Mouse (Mus musculus): ENCODE results near the gene Tmem240. TPM values are rescaled to one million over a fixed set of nuclear protein-coding genes. Genes with fewer than 3 reads are reported as not detected.
A peak's percentile ranks its signal among the peaks of the same experiment; 100 is the strongest.

The Tmem240 gene
- polyA plus RNA-seq, 1 experiment, result 1.2 TPM

DNA sequence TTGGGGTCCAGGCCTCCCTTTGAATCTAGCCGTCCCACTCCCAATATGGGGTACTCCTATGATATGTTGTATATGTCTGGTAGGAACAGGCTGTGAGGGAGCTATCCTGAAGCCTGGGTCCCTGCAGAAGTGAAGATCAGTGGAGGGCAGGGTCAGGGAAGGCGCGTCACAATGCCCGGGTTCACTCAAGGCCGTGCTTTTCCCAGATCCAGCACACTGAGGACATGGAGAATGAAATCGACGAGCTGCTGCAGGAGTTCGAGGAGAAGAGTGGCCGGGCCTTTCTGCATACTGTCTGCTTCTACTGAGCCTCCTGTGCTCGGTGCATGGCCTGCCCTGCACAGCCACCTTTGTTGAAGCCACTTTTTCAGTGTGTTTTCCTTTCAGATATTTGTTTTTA lies 1.3 kb upstream of the Tmem240 start:
- Histone ChIP-seq H3K4me2 (ENCODE audit: low read depth) (peak overlapping the region; percentile 71), H3K36me3 (ENCODE audit: control insufficient read depth, insufficient read depth) (peaks cover 25% of the 10 kb centered on the region), H3K27me3 (ENCODE audit: control insufficient read depth, insufficient read depth, insufficient read length) (no peaks in the 10 kb centered on the region), H3K4me3 (peak overlapping the region; percentile 69), H3K79me2 (ENCODE audit: control insufficient read depth, insufficient read depth) (peaks cover 22% of the 10 kb centered on the region), H3ac (ENCODE audit: control insufficient read depth, insufficient read length) (peak overlapping the region; percentile 64)
- TF ChIP-seq POLR2AphosphoS2 (IDR thresholded peaks at IDR 0.05; ENCODE audit: insufficient read length, low read depth), result peak; percentile 11
- TF ChIP-seq TCF12 (IDR thresholded peaks at IDR 0.05; ENCODE audit: insufficient read depth, poor library complexity, severe bottlenecking), result no peak
- TF ChIP-seq USF1 (IDR thresholded peaks at IDR 0.05; ENCODE audit: low read depth), result no peak
- TF ChIP-seq MYOD1 (IDR thresholded peaks at IDR 0.05; ENCODE audit: control insufficient read depth in 1 of 3, insufficient read length in 2 of 3, low read depth in 2 of 3), result no peak

DNA sequence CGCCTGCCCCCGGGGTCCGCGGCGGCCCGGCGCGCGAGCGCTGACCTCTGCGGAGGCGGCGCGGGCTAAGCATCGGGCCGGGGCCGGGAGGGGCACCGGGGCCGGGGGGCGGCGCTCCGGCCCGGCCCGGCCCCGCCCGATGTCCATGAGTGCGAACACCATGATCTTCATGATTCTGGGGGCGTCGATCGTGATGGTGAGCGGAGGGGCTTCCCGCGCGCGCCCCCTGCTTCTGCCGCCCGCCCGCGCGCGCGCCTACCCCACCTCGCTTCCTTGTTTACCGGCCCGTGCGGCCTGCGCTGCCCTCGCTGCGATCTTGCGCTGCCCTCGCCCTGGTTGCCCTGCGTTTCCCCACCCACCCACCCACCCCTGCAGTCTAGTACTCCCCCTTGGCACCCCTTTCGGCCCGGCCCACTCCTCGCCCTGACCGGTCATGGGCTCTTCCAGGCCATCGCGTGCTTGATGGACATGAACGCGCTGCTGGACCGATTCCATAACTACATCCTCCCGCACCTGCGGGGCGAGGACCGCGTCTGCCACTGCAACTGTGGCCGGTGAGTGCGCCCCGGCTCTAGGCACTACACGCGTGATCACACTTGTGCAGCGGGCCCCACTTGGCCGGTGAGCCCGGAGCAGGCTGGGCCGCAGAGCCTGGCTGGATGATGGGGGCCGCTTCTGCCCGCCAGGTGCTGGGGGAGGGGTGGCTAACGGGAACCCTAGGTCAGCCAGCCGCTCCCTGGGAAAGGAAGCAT lies 527 bp downstream of the Tmem240 start:
- Histone ChIP-seq H3ac (ENCODE audit: control insufficient read depth, insufficient read length) (peak overlapping the region; percentile 64), H3K27me3 (ENCODE audit: control insufficient read depth, insufficient read depth, insufficient read length) (no peaks in the 10 kb centered on the region), H3K79me2 (ENCODE audit: control insufficient read depth, insufficient read depth) (peaks cover 22% of the 10 kb centered on the region), H3K36me3 (ENCODE audit: control insufficient read depth, insufficient read depth) (peaks cover 25% of the 10 kb centered on the region), H3K4me2 (ENCODE audit: low read depth) (peak overlapping the region; percentile 78), H3K4me3 (peak overlapping the region; percentile 69)
- TF ChIP-seq POLR2AphosphoS2 (IDR thresholded peaks at IDR 0.05; ENCODE audit: insufficient read length, low read depth) (peak; percentile 54), MYOD1 (IDR thresholded peaks at IDR 0.05; ENCODE audit: control insufficient read depth in 1 of 3, insufficient read length in 2 of 3, low read depth in 2 of 3) (peak in 1 of 3 experiments; percentile 26), E2F4 (IDR thresholded peaks at IDR 0.05; ENCODE audit: insufficient read depth) (no peak)

DNA sequence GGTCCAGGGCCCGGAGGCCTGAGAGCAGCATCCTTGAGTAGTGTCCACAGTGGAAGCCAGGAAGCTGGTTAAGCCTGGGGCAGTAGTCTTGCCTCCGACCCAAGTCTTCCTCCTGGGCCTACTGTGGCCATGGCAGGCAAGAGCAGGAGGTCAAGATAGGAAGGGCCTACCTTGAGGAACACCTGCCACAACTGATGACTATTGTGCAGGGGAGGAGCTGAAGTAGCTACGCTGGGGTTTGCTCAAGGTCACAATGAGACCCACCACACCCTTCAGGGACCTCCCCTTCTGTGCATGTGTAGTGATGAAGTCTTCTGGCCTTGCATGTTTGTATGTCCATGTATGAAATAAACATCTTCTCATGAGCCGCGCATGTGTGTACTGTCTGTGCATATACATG lies 1.2 kb downstream of the Tmem240 start:
- TF ChIP-seq MAX (IDR thresholded peaks at IDR 0.05; ENCODE audit: low read depth), result no peak
- TF ChIP-seq MYOG (IDR thresholded peaks at IDR 0.05; ENCODE audit: control insufficient read depth in 1 of 3, insufficient read depth in 1 of 3, insufficient read length in 2 of 3, low read depth in 2 of 3), result no peak
- TF ChIP-seq POLR2AphosphoS2 (IDR thresholded peaks at IDR 0.05; ENCODE audit: insufficient read length, low read depth), result no peak
- TF ChIP-seq E2F4 (IDR thresholded peaks at IDR 0.05; ENCODE audit: insufficient read depth), result no peak
- no peak for TF ChIP-seq SRF (IDR thresholded peaks at IDR 0.05; ENCODE audit: control insufficient read depth, insufficient read length, low read depth)
- no peak for TF ChIP-seq MYOD1 (IDR thresholded peaks at IDR 0.05; ENCODE audit: control insufficient read depth in 1 of 3, insufficient read length in 2 of 3, low read depth in 2 of 3)
- no peak for TF ChIP-seq POLR2A (IDR thresholded peaks at IDR 0.05; ENCODE audit: insufficient read length, low read depth)
- TF ChIP-seq TCF12 (IDR thresholded peaks at IDR 0.05; ENCODE audit: insufficient read depth, poor library complexity, severe bottlenecking), result no peak
- TF ChIP-seq CEBPB (IDR thresholded peaks at IDR 0.05; ENCODE audit: insufficient read depth, poor library complexity, severe bottlenecking), result no peak
- TF ChIP-seq REST (IDR thresholded peaks at IDR 0.05; ENCODE audit: insufficient read depth, insufficient read length), result no peak
- no peak for TF ChIP-seq USF1 (IDR thresholded peaks at IDR 0.05; ENCODE audit: low read depth)
- no peak for TF ChIP-seq TCF3 (IDR thresholded peaks at IDR 0.05; ENCODE audit: insufficient read length, low read depth)
- H3K27me3 ChIP-seq (ENCODE audit: control insufficient read depth, insufficient read depth, insufficient read length), result no peaks in the 10 kb centered on the region
- peak overlapping the region; percentile 64 for H3ac ChIP-seq (ENCODE audit: control insufficient read depth, insufficient read length)
- peak overlapping the region; percentile 69 for H3K4me3 ChIP-seq
- H3K79me2 ChIP-seq (ENCODE audit: control insufficient read depth, insufficient read depth), result peaks cover 22% of the 10 kb centered on the region
- H3K36me3 ChIP-seq (ENCODE audit: control insufficient read depth, insufficient read depth), result peaks cover 25% of the 10 kb centered on the region
- H3K4me2 ChIP-seq (ENCODE audit: low read depth), result peak overlapping the region; percentile 78

DNA sequence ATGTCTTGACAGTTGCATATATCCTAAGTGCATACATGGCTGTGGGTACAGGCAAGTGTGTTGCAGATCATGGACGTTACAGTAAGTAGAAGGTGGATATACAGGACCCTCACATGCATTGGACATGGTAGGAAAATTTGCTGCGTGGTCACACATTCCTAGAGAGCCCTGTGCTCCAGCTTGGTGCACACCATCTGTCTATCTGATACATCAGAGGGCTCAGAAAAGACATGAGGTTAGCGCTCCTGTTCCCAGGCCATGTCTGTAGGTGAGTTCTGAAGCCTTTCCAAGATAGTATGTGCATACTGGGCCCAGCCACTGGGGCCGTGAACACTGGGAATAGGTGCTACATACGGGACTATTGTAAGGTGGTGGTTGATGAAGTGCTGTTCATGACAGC lies 1.8 kb downstream of the Tmem240 start:
- H3K4me3 ChIP-seq, result no peak overlapping the region
- H3K79me2 ChIP-seq (ENCODE audit: control insufficient read depth, insufficient read depth), result peaks cover 16% of the 10 kb centered on the region

DNA sequence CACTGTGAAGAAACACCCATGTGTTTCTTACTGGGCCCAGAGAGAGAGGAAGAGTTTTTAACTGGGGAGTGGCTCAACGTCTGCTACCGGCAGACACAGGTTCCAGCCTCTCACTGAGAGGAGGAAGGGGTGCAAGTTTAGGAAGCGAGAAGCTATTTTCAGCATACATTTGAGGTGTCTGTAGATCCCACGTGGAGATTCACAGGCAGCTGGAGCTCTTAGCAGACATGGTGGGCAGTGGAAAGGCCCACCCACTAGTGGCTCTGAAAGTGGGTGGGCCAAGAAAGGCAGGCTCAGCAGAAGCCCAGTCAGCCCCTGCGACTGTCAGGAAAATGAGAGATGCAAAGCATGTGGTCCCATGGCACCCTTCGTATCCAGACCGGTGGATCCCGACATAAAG lies 3.7 kb downstream of the Tmem240 start:
- Histone ChIP-seq H3K4me2 (ENCODE audit: low read depth) (no peak overlapping the region), H3K27me3 (ENCODE audit: control insufficient read depth, insufficient read depth, insufficient read length) (no peaks in the 10 kb centered on the region), H3K36me3 (ENCODE audit: control insufficient read depth, insufficient read depth) (peaks cover 14% of the 10 kb centered on the region), H3K79me2 (ENCODE audit: control insufficient read depth, insufficient read depth) (peaks cover 6% of the 10 kb centered on the region), H3K4me3 (no peak overlapping the region), H3ac (ENCODE audit: control insufficient read depth, insufficient read length) (no peak overlapping the region)
- TF ChIP-seq E2F4 (IDR thresholded peaks at IDR 0.05; ENCODE audit: insufficient read depth), result no peak
- no peak for TF ChIP-seq MYOD1 (IDR thresholded peaks at IDR 0.05; ENCODE audit: control insufficient read depth in 1 of 3, insufficient read length in 2 of 3, low read depth in 2 of 3)
- no peak for TF ChIP-seq MYOG (IDR thresholded peaks at IDR 0.05; ENCODE audit: control insufficient read depth in 1 of 3, insufficient read depth in 1 of 3, insufficient read length in 2 of 3, low read depth in 2 of 3)
- no peak for TF ChIP-seq TCF12 (IDR thresholded peaks at IDR 0.05; ENCODE audit: insufficient read depth, poor library complexity, severe bottlenecking)
- no peak for TF ChIP-seq USF1 (IDR thresholded peaks at IDR 0.05; ENCODE audit: low read depth)

More for the DNA sequence above, 1.8 kb downstream of the Tmem240 start:
- Histone ChIP-seq H3K36me3 (ENCODE audit: control insufficient read depth, insufficient read depth) (peaks cover 19% of the 10 kb centered on the region), H3K4me2 (ENCODE audit: low read depth) (no peak overlapping the region), H3ac (ENCODE audit: control insufficient read depth, insufficient read length) (no peak overlapping the region), H3K27me3 (ENCODE audit: control insufficient read depth, insufficient read depth, insufficient read length) (no peaks in the 10 kb centered on the region)
- TF ChIP-seq TCF12 (IDR thresholded peaks at IDR 0.05; ENCODE audit: insufficient read depth, poor library complexity, severe bottlenecking) (no peak), MAX (IDR thresholded peaks at IDR 0.05; ENCODE audit: low read depth) (no peak), E2F4 (IDR thresholded peaks at IDR 0.05; ENCODE audit: insufficient read depth) (no peak), CEBPB (IDR thresholded peaks at IDR 0.05; ENCODE audit: insufficient read depth, poor library complexity, severe bottlenecking) (no peak), MYOG (IDR thresholded peaks at IDR 0.05; ENCODE audit: control insufficient read depth in 1 of 3, insufficient read depth in 1 of 3, insufficient read length in 2 of 3, low read depth in 2 of 3) (no peak), SRF (IDR thresholded peaks at IDR 0.05; ENCODE audit: control insufficient read depth, insufficient read length, low read depth) (no peak), MYOD1 (IDR thresholded peaks at IDR 0.05; ENCODE audit: control insufficient read depth in 1 of 3, insufficient read length in 2 of 3, low read depth in 2 of 3) (no peak), POLR2A (IDR thresholded peaks at IDR 0.05; ENCODE audit: insufficient read length, low read depth) (no peak), REST (IDR thresholded peaks at IDR 0.05; ENCODE audit: insufficient read depth, insufficient read length) (no peak), USF1 (IDR thresholded peaks at IDR 0.05; ENCODE audit: low read depth) (no peak), TCF3 (IDR thresholded peaks at IDR 0.05; ENCODE audit: insufficient read length, low read depth) (no peak), POLR2AphosphoS2 (IDR thresholded peaks at IDR 0.05; ENCODE audit: insufficient read length, low read depth) (no peak)
